Mouse (Mus musculus) ES-Bruce4 (cell line): Measurements from ENCODE around the gene Daxx.

ENCODE experiments used
- CTCF ChIP-seq: IDR thresholded peaks from one replicate; pipeline ENCODE4 v1.8.1; 2011; ENCODE audit warnings: low read depth, low read length
- EP300 ChIP-seq: IDR thresholded peaks from 2 replicates; pipeline ENCODE4 v1.6.1; 2011; ENCODE audit warnings: low read depth, low read length; ENCODE audit not compliant: insufficient read depth
- POLR2A ChIP-seq: IDR thresholded peaks from one replicate; pipeline ENCODE4 v1.8.1; 2011; ENCODE audit warnings: low read length; ENCODE audit not compliant: insufficient read depth

- TF ChIP-seq CTCF: no peak
- TF ChIP-seq POLR2A: no peak
- no peak for TF ChIP-seq EP300
These were observed 47.1 kb downstream of the Daxx start for GRCm38 (mm10) chr17:33956336-33956735.
